Mouse (Mus musculus) olfactory bulb, adult 2 months (tissue): ENCODE results near the gene E2f2.

Experiments used
- CTCF ChIP-seq: fragments of 200-500 bp; IDR thresholded peaks from 2 replicates; pipeline ENCODE4 v1.5.1; 2012; ENCODE audit warnings: low read depth, mild to moderate bottlenecking, low read length, moderate library complexity; ENCODE audit not compliant: insufficient read depth
- POLR2A ChIP-seq: fragments of 200-500 bp; IDR thresholded peaks from 2 replicates; pipeline ENCODE4 v1.6.1; 2012; ENCODE audit warnings: mild to moderate bottlenecking, low read depth, low read length, moderate library complexity; ENCODE audit not compliant: insufficient read depth

- TF ChIP-seq CTCF (no peak), POLR2A (no peak)
Measured at GRCm38 (mm10) chr4:136152821-136153220, 19.4 kb upstream of the E2f2 start.
